Mouse (Mus musculus): Measurements from ENCODE around the gene Sephs2. TPM values are rescaled to one million over a fixed set of nuclear protein-coding genes. Genes with fewer than 3 reads are reported as not detected.

Gene Sephs2
- polyA plus RNA-seq, 1 experiment from 2014 or later = 712 TPM

DNA sequence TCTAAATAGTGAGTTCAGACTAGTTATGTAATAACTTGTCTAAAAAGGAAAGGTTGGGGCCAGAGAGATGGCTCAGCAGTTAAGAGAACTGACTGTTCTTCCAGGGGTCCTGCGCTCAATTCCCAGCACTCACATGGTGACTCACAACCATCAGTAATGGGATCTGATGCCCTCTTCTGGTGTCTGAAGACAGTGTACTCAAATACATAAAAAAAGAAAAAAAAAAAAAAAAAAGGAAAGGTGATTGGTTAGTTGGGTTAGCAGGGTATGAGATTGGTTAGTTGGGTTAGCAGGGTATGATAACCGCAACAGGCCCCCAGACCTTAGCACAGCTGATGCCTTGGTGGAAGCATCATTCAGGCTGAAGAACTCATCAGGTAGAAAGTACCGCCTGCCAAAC, 10.3 kb downstream of the Sephs2 start:
- Histone ChIP-seq H3K27ac (ENCODE audit: low read depth) (no peak overlapping the region), H3K9ac (replicated peaks) (no peak overlapping the region), H3K4me2 (ENCODE audit: low read depth, low read length) (no peak overlapping the region), H3K4me1 (ENCODE audit: insufficient read depth) (peaks cover 28% of the 10 kb centered on the region), H3K9me3 (ENCODE audit: low read length) (peaks cover 4% of the 10 kb centered on the region; the same call in 1 of the 2 replicates), H3K36me3 (replicated peaks; ENCODE audit: insufficient read depth, low read length) (no peaks in the 10 kb centered on the region), H3K27me3 (ENCODE audit: insufficient read depth, low read length) (no peaks in the 10 kb centered on the region), H3K4me3 (ENCODE audit: low read depth, low read length) (no peak overlapping the region)
- ATAC-seq (no peak), DNase-seq (no peak)
- no peak for TF ChIP-seq EP300 (IDR thresholded peaks at IDR 0.05; ENCODE audit: low read depth)
- no peak for TF ChIP-seq CTCF (IDR thresholded peaks at IDR 0.05; ENCODE audit: low read depth)
- WGBS (ENCODE audit: insufficient replicate concordance) = 92% methylated on average over 3 of the region's 3 CpGs

DNA sequence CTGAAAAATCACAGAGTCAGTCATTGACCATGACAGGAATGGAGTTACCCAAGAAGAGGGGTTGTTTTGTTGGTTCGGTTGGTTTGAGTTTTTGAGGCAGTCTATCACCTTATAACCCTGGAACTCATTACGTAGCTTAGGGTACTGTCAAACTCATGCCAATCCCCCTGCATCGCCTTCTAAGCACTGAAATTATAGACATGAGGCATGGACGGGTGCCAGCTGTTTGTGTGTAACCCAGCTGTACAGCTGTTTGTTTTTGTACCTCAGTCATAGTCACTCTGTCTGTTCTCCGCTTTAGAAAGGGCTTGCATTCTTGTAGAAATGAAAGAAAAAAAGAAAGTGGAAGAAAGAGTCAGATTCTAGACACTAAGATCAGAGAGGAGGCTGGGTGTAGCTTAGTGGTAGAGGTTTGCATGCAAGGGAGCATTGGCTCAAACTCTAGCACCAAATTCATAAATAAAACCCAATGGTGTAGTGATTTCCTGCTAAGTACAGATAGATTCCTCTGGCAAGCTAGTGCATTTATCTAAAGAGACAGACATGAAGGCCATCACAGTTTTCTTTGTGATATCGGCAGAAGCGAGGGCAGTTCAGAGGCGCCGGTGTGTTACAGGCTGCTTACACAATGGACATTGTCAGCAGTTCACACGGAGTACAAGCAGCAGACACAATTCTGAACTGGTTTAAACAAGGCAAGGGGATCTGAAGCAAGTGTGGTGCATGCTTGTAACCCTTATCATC, 11.5 kb downstream of the Sephs2 start:
- Histone ChIP-seq H3K9ac (replicated peaks) (no peak overlapping the region), H3K4me3 (ENCODE audit: low read depth, low read length) (no peak overlapping the region), H3K27me3 (ENCODE audit: insufficient read depth, low read length) (no peaks in the 10 kb centered on the region), H3K4me2 (ENCODE audit: low read depth, low read length) (no peak overlapping the region; the same call in 1 of the 2 replicates), H3K36me3 (replicated peaks; ENCODE audit: insufficient read depth, low read length) (no peaks in the 10 kb centered on the region; the same call in 1 of the 2 replicates), H3K27ac (ENCODE audit: low read depth) (no peak overlapping the region), H3K4me1 (ENCODE audit: insufficient read depth) (peaks cover 28% of the 10 kb centered on the region), H3K9me3 (ENCODE audit: low read length) (no peaks in the 10 kb centered on the region)
- DNase-seq = no peak
- TF ChIP-seq EP300 (IDR thresholded peaks at IDR 0.05; ENCODE audit: low read depth) (no peak), CTCF (IDR thresholded peaks at IDR 0.05; ENCODE audit: low read depth) (no peak)
- ATAC-seq = no peak
- WGBS (ENCODE audit: insufficient replicate concordance) = 58% methylated on average over 10 of the region's 10 CpGs

DNA sequence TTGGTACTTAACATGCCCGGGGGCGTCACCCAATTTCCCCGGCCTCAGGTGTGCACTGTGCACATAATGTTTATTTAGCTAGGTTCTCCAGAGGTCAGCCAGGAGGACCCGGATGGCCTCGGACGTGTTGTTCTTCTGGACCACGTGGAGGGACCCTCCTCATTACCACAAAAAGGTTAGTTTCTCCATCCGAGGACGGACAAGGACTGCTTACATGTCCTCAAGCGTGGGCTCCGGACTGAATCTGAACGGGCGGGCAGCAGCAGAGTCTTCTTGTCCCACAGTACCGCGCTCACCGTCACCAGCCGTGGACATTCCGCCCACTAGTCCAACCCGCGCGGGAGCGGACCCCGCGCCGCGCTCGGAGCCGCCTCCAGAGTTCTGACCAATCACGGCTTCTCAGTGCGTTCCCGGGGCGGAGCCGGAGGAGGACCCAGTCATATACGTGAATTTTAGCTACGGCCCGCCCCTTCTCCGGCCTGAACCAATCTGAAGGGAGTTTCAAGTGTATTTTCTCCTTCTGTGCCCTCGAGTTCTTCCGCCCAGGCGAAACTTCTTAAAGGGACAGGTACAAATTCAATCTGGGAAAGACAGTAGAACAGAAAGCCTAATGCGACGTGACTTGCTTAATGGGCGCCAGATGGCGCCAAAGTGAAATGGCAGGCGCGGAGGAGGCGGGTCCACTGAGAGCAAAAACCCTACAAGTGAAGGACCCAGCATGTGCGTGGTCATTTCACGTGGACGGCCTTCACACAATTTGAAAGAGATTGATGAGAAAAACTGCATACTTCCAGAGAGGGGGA, 13.3 kb downstream of the Sephs2 start, which contains the start of gene Dctpp1:
Gene Dctpp1, minus strand, starts transcription at position 401 of the 803 bp plus-strand sequence.
- Histone ChIP-seq H3K9me3 (ENCODE audit: low read length) (no peaks in the 10 kb centered on the region), H3K4me3 (ENCODE audit: low read depth, low read length) (peak within 1 kb of the TSS; percentile 74), H3K4me1 (ENCODE audit: insufficient read depth) (peaks cover 36% of the 10 kb centered on the region), H3K36me3 (replicated peaks; ENCODE audit: insufficient read depth, low read length) (peaks cover 5% of the 10 kb centered on the region; the same call in 1 of the 2 replicates), H3K9ac (replicated peaks) (peak within 1 kb of the TSS; percentile 74), H3K27ac (ENCODE audit: low read depth) (peak within 1 kb of the TSS; percentile 90), H3K4me2 (ENCODE audit: low read depth, low read length) (peak within 1 kb of the TSS; percentile 91), H3K27me3 (ENCODE audit: insufficient read depth, low read length) (no peaks in the 10 kb centered on the region)
- peak; percentile 97 for DNase-seq
- under 1% methylated on average over 50 of the region's 50 CpGs for WGBS (ENCODE audit: insufficient replicate concordance)
- TF ChIP-seq EP300 (IDR thresholded peaks at IDR 0.05; ENCODE audit: low read depth) = no peak; the same call in none of the 2 replicates
- TF ChIP-seq CTCF (IDR thresholded peaks at IDR 0.05; ENCODE audit: low read depth) = peak; percentile 95
- peak; percentile 96 for ATAC-seq

DNA sequence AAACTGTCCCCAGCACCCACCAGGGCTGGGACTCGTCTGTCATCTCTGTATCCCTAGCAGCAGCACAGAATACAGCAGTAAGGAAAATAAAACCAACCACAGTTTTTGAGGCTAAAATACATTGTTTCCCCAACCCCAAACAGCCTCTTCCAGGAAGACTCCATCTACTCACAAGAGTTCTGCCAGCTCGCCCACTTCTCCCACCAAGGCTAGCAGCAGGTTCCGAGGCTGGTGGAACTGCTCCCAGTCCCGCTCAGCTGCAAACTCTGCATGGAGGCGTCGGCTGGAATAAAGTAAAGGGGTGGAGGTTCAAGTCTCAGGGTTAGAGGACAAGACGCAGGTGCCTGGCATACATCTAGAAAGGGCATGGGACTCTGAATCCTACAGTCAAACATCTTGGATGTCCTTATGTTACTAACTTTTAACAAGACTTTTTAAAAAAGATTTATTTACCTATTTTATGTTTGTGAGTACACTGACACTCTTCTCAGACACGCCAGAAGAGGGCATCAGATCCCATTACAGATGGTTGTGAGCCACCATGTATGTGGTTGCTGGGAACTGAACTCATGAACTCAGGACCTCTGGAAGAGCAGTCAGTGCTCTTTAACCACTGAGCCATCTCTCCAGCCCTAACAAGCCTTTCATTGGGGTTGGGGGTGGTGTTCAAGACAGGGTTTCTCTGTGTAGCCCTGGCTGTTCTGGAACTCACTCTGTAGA, 14.5 kb downstream of the Sephs2 start:
- no peaks in the 10 kb centered on the region for H3K27me3 ChIP-seq (ENCODE audit: insufficient read depth, low read length)
- WGBS (ENCODE audit: insufficient replicate concordance) = 72% methylated on average over 8 of the region's 8 CpGs
- TF ChIP-seq EP300 (IDR thresholded peaks at IDR 0.05; ENCODE audit: low read depth) (no peak), CTCF (IDR thresholded peaks at IDR 0.05; ENCODE audit: low read depth) (peak; percentile 16; the same call in 1 of the 2 replicates)
- peaks cover 48% of the 10 kb centered on the region for H3K4me1 ChIP-seq (ENCODE audit: insufficient read depth)
- H3K9ac ChIP-seq (replicated peaks) = no peak overlapping the region
- no peaks in the 10 kb centered on the region for H3K9me3 ChIP-seq (ENCODE audit: low read length)
- peaks cover 5% of the 10 kb centered on the region; the same call in 1 of the 2 replicates for H3K36me3 ChIP-seq (replicated peaks; ENCODE audit: insufficient read depth, low read length)
- H3K4me2 ChIP-seq (ENCODE audit: low read depth, low read length) = peak overlapping the region; percentile 91; the same call in 1 of the 2 replicates
- ATAC-seq (no peak), DNase-seq (no peak)
- peak overlapping the region; percentile 74; the same call in 1 of the 2 replicates for H3K4me3 ChIP-seq (ENCODE audit: low read depth, low read length)
- peak overlapping the region; percentile 90; the same call in 1 of the 2 replicates for H3K27ac ChIP-seq (ENCODE audit: low read depth)

DNA sequence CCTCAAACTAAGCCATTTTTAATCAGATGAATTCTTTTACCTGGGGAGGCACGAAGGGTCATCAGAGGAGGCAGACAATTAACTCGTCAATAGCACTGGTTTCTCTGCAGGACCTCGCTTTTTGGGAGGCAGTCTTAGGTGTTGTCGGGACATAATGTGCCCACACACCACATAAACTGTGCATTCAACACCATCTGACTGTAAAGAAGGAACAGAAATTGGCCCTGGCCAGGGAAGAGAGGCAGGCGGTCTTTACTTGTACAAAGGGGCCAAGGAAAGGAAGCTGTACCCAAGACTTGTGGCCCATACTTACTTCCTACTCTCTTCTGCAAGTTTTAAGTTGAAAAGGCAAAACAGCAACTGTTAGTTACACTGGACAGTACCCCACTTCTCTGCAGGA, 17.3 kb downstream of the Sephs2 start:
- ATAC-seq (no peak), DNase-seq (no peak)
- Histone ChIP-seq H3K27me3 (ENCODE audit: insufficient read depth, low read length) (no peaks in the 10 kb centered on the region), H3K36me3 (replicated peaks; ENCODE audit: insufficient read depth, low read length) (peaks cover 5% of the 10 kb centered on the region), H3K4me3 (ENCODE audit: low read depth, low read length) (no peak overlapping the region), H3K9me3 (ENCODE audit: low read length) (no peaks in the 10 kb centered on the region), H3K4me1 (ENCODE audit: insufficient read depth) (peaks cover 46% of the 10 kb centered on the region), H3K4me2 (ENCODE audit: low read depth, low read length) (no peak overlapping the region), H3K27ac (ENCODE audit: low read depth) (0 out of 2 replicates have a peak overlapping the region, but pooled peaks have one; percentile 18), H3K9ac (replicated peaks) (no peak overlapping the region)
- TF ChIP-seq CTCF (IDR thresholded peaks at IDR 0.05; ENCODE audit: low read depth) (no peak), EP300 (IDR thresholded peaks at IDR 0.05; ENCODE audit: low read depth) (no peak)
- WGBS (ENCODE audit: insufficient replicate concordance) = 76% methylated on average over 5 of the region's 5 CpGs

Data from liver, postnatal 0 days (tissue).